ENCODE assay signal across 9 mouse cellular contexts in the genomic region with DNA sequence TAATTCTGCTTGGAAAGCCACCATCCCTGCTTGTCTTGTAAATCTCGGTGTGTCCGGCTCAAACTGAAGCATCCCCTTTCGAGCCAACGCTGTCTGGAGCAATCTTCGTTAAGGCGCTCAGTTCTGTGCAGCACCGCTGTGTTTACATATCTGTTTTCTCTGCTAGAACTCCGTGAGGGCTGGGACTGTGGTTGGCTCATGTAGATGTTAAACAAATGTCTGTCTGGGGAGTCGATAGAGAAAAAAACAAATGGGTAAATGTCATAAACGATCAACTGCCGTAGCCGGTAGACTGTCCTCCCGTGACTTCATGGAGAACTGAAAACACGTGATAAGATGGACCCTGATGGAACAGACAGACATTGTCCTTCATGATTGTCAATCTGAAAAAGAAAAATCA.
DNase-seq lines count a peak whose midpoint lies in the region; ATAC-seq and TF ChIP-seq lines count a peak whose summit lies in the region.
"Had no signal": no experiment of that assay in that cellular context is flagged by ENCODE, and none has a peak within 500 bp of the region (broad histone marks: within the 10 kb centered on the region; RNA-seq: fewer than 3 reads in every experiment).

No protein-coding gene starts in this region.

- no peak for TF ChIP-seq POLR2A in cerebellum, adult 2 months (IDR thresholded peaks at IDR 0.05; ENCODE audit: borderline replicate concordance, insufficient read depth, low read length)
- TF ChIP-seq POLR2A in limb, embryonic 14.5 days (IDR thresholded peaks at IDR 0.05; ENCODE audit: borderline replicate concordance, extremely low read depth, insufficient read depth, insufficient read length) = no peak

- peak overlapping the region; percentile 20; the same call in 1 of the 2 replicates for H3K4me2 ChIP-seq in intestine, embryonic 14.5 days (ENCODE audit: low read length)
- H3K4me2 ChIP-seq in intestine, postnatal 0 days (replicated peaks; ENCODE audit: low read depth) = no peak overlapping the region
- 0 out of 2 replicates have a peak overlapping the region, but pooled peaks have one; percentile 19 for H3K4me2 ChIP-seq in limb, embryonic 14.5 days (replicated peaks; ENCODE audit: low read depth, low read length, severe bottlenecking)

- no peaks in the 10 kb centered on the region for H3K9me3 ChIP-seq in intestine, embryonic 14.5 days (ENCODE audit: control insufficient read depth, low read length)
- no peaks in the 10 kb centered on the region for H3K9me3 ChIP-seq in intestine, postnatal 0 days (ENCODE audit: control insufficient read depth)
- H3K9me3 ChIP-seq in limb, embryonic 14.5 days (ENCODE audit: control insufficient read depth, low read length) = no peaks in the 10 kb centered on the region

- H3K4me3 ChIP-seq in cerebellum, adult 2 months (replicated peaks; ENCODE audit: insufficient read depth, low read depth, low read length) = peak overlapping the region; percentile 42
- H3K4me3 ChIP-seq in intestine, embryonic 14.5 days (ENCODE audit: low read depth, low read length) = no peak overlapping the region
- H3K4me3 ChIP-seq in intestine, postnatal 0 days (ENCODE audit: low read depth, low read length) = no peak overlapping the region
- no peak overlapping the region for H3K4me3 ChIP-seq in limb, embryonic 14.5 days (replicated peaks; ENCODE audit: low read length)

- ATAC-seq in intestine, embryonic 14.5 days (replicated peaks; ENCODE audit: low FRiP score, low TSS enrichment, low read depth) = no peak
- ATAC-seq in intestine, postnatal 0 days = no peak
- ATAC-seq in limb, embryonic 14.5 days (ENCODE audit: low FRiP score, low read depth) = no peak

- H3K9ac ChIP-seq in intestine, embryonic 14.5 days (ENCODE audit: low read length) = no peak overlapping the region
- no peak overlapping the region for H3K9ac ChIP-seq in intestine, postnatal 0 days (ENCODE audit: low read depth, low read length)
- H3K9ac ChIP-seq in limb, embryonic 14.5 days (ENCODE audit: low read depth, low read length, severe bottlenecking) = no peak overlapping the region

- peaks cover 3% of the 10 kb centered on the region for H3K4me1 ChIP-seq in cerebellum, adult 2 months (ENCODE audit: control insufficient read depth, insufficient read depth, low read length)
- H3K4me1 ChIP-seq in intestine, embryonic 14.5 days (replicated peaks; ENCODE audit: control insufficient read depth, insufficient read depth, low read length) = no peaks in the 10 kb centered on the region
- H3K4me1 ChIP-seq in intestine, postnatal 0 days (replicated peaks; ENCODE audit: control insufficient read depth, insufficient read depth, low read length) = no peaks in the 10 kb centered on the region
- H3K4me1 ChIP-seq in limb, embryonic 14.5 days (ENCODE audit: control insufficient read depth, insufficient read depth, low read length) = peaks cover 30% of the 10 kb centered on the region

- TF ChIP-seq CTCF in cerebellum, adult 2 months (IDR thresholded peaks at IDR 0.05; ENCODE audit: borderline replicate concordance, insufficient read depth, low read depth, low read length) = no peak
- TF ChIP-seq CTCF in intestine, postnatal 0 days (IDR thresholded peaks at IDR 0.05; ENCODE audit: low read depth) = no peak

- no peaks in the 10 kb centered on the region for H3K36me3 ChIP-seq in intestine, embryonic 14.5 days (ENCODE audit: control insufficient read depth, insufficient read depth, low read length)
- no peaks in the 10 kb centered on the region for H3K36me3 ChIP-seq in intestine, postnatal 0 days (ENCODE audit: control insufficient read depth, insufficient read depth)
- H3K36me3 ChIP-seq in limb, embryonic 14.5 days (ENCODE audit: control insufficient read depth, insufficient read depth, low read length) = no peaks in the 10 kb centered on the region

- DNase-seq in cerebellum, adult 2 months = peak in 1 of 2 experiments; percentile 17
- no peak for DNase-seq in cerebellum, adult 11-12 months
- DNase-seq in intestine, embryonic 14.5 days (ENCODE audit: low spot score) = no peak
- peak; percentile 21 for DNase-seq in brain, adult 2 months (ENCODE audit: low read depth, low spot score)
- no peak for DNase-seq in limb, embryonic 14.5 days (ENCODE audit: low spot score)
- no peak for DNase-seq in spleen, postnatal 10 days (ENCODE audit: low spot score in 2 of 2)
- DNase-seq in kidney, postnatal 4 days = no peak

- no peaks in the 10 kb centered on the region for H3K27me3 ChIP-seq in cerebellum, adult 2 months (ENCODE audit: control insufficient read depth, insufficient read depth, low read length)
- H3K27me3 ChIP-seq in intestine, embryonic 14.5 days (replicated peaks; ENCODE audit: control insufficient read depth, insufficient read depth, low read length) = no peaks in the 10 kb centered on the region
- H3K27me3 ChIP-seq in intestine, postnatal 0 days (replicated peaks; ENCODE audit: control insufficient read depth, insufficient read depth, low read length) = no peaks in the 10 kb centered on the region
- no peaks in the 10 kb centered on the region for H3K27me3 ChIP-seq in limb, embryonic 14.5 days (ENCODE audit: control insufficient read depth, insufficient read depth, low read length)

- WGBS in cerebellum, adult 2 months = 7% methylated on average over 14 of the region's 14 CpGs
- WGBS in intestine, embryonic 14.5 days = 31% methylated on average over 14 of the region's 14 CpGs
- whole genome bisulfite sequencing in intestine, postnatal 0 days = 52% methylated on average over 14 of the region's 14 CpGs
- WGBS in limb, embryonic 14.5 days = 49% methylated on average over 14 of the region's 14 CpGs

- H3K27ac ChIP-seq in cerebellum, adult 2 months (ENCODE audit: insufficient read depth, low read length) = no peak overlapping the region
- 0 out of 2 replicates have a peak overlapping the region, but pooled peaks have one; percentile 27 for H3K27ac ChIP-seq in intestine, embryonic 14.5 days (ENCODE audit: low read depth)
- H3K27ac ChIP-seq in intestine, postnatal 0 days (ENCODE audit: low read depth, low read length) = no peak overlapping the region
- no peak overlapping the region for H3K27ac ChIP-seq in limb, embryonic 14.5 days (replicated peaks; ENCODE audit: low read depth, low read length)
- H3K27ac ChIP-seq: macrophage had no signal
